Mouse (Mus musculus) fibroblast of lung, adult 2 months (primary cell): Measurements from ENCODE around the gene Atg16l1.

Source experiments
- DNase-seq: peaks from one replicate; pipeline ENCODE4 v3.0.0-alpha.2; 2011; ENCODE audit warnings: low read depth

Gene Atg16l1

GRCm38 (mm10) chr1:87755641-87756470, at the start of gene Atg16l1:
Gene Atg16l1, plus strand, starts transcription at chr1:87755870.
- DNase-seq, result peak; percentile 84

GRCm38 (mm10) chr1:87706361-87706760, 49.3 kb upstream of the Atg16l1 start:
- no peak for DNase-seq

GRCm38 (mm10) chr1:87709020-87709419, 46.6 kb upstream of the Atg16l1 start:
- no peak for DNase-seq

- DNase-seq, result no peak
These were observed 45.9 kb upstream of the Atg16l1 start for GRCm38 (mm10) chr1:87709661-87710270.

GRCm38 (mm10) chr1:87711938-87712613, 43.6 kb upstream of the Atg16l1 start:
- DNase-seq, result no peak

DNA sequence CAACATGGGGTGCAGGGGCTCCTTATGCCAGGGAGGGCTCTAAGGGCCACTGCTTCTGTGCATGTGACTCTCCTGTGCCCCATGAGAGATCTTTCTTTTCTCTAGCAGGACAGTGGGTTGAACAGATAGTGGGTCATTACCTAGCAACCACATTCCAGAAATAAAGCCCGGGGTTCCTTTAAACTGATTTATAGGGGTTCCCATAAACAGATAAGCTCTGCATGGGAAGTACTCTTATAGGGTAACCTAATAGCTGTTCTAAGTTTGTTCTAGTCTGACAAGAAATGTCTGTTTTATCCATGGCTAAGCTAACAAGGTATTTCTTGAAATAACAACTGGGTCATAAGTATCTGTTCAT, 43.1 kb upstream of the Atg16l1 start:
- no peak for DNase-seq

DNA sequence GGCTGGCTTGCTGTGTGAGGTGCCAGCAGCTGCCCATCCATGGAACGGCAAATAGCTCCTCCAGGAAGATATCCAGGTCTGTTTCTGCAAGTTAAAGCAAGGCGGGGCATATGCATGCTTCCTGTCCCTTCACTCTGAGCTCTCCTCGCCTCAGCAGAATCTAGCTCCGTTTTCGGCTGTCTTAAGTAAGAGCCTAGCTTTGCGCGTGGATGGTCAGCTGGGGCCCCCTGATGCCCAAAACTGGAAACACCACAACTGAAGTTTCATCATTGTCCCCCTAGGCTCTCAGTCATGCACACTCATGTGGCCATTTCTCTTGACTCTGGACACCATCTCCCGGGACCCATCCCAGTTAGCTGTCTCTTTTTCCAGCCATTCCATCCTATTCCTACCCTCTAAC, 34.3 kb upstream of the Atg16l1 start:
- peak; percentile 49 for DNase-seq

GRCm38 (mm10) chr1:87722081-87722480, 33.6 kb upstream of the Atg16l1 start:
- no peak for DNase-seq

GRCm38 (mm10) chr1:87723351-87723750, 32.3 kb upstream of the Atg16l1 start:
- DNase-seq, result no peak

GRCm38 (mm10) chr1:87729070-87729469, 26.6 kb upstream of the Atg16l1 start:
- no peak for DNase-seq

- no peak for DNase-seq
These were observed 25.8 kb upstream of the Atg16l1 start for GRCm38 (mm10) chr1:87729850-87730249.

GRCm38 (mm10) chr1:87730271-87730670, 25.4 kb upstream of the Atg16l1 start:
- no peak for DNase-seq

- DNase-seq, result no peak
These were observed 22.5 kb upstream of the Atg16l1 start for GRCm38 (mm10) chr1:87733212-87733611.

- no peak for DNase-seq
These were observed 21.5 kb upstream of the Atg16l1 start for GRCm38 (mm10) chr1:87734153-87734552.

DNA sequence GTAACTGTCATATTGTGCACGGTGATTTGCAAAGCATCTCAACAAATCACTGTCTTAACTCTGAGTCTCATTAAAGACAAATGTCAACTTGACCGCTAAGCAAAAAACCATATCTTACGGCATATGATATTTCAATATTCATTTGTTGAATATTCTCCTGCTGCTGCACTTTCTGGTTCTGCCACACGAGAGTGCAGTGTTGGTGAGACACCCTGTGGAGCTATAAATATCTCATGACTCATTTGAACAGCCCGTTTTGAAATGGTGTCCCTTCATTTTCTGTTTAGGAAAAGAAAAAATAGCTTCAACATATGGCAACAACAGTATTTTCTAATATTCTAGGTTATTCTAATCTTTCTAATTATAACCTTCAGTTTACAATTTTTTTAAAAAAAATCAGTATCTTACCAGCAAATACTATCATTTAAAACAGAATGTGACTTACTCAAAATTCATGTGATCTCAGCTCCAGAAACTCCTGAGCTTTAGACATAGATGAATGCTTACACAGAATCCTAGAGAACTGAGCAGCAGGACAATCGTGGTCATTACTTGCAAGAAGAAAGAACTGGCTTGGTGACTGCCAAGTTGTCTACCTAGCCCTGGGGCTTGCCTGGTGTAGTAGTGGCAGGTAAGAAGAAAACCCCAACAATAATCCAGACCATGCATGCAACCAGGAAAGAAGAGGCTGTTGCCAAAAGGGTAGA, 14.9 kb upstream of the Atg16l1 start:
- DNase-seq, result no peak

GRCm38 (mm10) chr1:87749360-87749973, 6.2 kb upstream of the Atg16l1 start:
- no peak for DNase-seq

DNA sequence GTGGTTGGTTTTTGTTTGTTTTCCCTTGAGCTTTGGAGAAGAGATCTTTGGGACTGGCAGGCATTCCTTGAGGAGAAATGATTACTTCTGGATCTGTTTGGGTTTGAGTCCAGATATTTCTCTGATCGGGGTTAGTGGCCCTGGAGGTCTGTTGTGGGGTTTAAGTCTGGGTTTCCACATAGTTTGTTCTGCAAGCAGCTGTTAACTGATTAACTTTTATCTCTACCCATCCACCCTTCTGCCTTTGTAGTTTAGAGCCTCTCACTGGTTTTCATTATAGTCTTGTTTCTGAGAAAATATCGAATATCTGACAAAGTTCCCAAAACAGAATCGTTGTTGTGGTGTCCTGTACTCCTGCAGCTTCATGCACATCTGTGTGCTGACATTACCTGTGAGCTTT, 8.2 kb downstream of the Atg16l1 start:
- DNase-seq, result no peak

- no peak for DNase-seq
These were observed 10.1 kb downstream of the Atg16l1 start for GRCm38 (mm10) chr1:87765741-87766140.

DNA sequence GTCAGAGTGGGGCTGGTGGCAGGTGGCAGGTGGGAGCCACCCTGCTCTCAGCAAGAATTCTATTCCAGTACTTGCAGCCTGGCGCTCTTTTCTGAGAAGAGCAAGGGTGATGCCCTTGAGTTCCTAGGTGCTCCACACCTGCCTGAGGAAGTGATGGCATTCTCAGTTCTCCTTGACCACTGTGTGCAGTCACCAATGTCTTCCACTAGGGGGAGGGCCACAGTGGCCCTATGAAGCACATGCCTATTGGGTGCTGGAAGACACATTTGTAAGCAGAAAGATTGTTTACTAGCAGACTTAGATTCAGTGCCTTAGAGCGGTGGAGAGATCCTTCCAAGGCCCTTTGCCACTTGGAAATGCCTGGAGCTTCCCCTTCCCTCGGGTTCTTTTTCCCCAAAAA, 10.6 kb downstream of the Atg16l1 start:
- no peak for DNase-seq

DNA sequence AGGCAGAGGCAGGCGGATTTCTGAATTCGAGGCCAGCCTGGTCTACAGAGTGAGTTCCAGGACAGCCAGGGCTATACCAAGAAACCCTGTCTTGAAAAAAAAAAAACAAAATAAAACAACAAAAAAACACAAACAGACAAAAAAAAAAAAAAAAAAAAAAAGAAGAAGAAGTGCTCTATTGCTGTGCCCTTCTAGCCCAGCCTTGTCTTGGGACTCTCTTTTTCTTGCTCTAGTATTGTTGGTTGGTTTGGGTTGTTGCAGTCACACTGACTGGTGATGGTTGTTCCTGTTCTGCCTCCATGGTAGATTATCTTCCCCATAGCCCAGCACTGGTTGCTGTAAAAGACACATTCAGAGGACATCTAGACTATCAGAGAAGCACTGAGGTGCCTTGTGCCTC, 13.6 kb downstream of the Atg16l1 start:
- no peak for DNase-seq

DNA sequence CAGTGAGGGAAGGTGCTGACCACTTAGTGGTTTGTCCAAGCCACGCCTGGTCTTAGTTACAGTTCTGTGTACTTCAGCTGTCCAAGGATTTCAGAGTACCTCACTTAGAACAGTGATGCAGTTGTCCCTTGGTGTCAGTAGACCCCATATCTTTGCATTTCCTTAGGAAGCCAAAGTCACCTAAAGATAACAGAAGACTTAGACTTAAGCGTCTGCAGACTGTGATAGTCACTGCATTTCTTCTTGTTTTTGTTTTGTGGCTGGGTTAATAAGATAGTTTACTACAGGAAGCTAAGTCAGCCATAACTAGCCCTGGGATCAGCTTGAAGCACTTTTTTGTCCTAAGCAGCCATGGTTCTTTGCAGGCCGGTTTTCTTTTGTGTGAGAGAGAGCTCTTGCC, 14.8 kb downstream of the Atg16l1 start:
- DNase-seq, result no peak

DNA sequence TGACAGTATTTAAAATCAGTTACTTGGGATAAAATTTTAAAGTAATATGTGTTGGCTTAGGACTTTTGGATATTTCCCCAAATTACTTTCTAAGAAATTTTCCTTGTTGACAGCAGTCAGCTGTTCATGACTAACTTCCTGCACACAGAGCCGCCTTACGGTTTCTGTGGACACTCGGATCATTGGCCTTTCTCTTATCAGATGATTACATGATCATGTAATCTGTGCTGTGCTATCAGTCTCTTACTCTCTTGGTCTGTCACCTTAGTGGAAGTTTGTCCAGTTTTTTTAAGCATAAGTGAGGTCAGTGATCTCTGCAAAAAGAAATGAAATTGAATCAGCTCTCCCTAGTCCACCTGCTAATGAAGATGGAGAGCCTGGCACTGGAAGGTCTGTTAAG, 16.1 kb downstream of the Atg16l1 start:
- no peak for DNase-seq
